Mouse (Mus musculus) splenic B cell, adult 2 months (primary cell): Measurements from ENCODE around the gene Loxl1.
"Not testable (repeated sequence)": the region's sequence is repeated elsewhere in the genome, so short reads cannot be mapped to it uniquely, and the experiment has no call there.

Experiments
- DNase-seq: peaks from one replicate; pipeline ENCODE4 v3.0.0-alpha.2; 2011; ENCODE audit warnings: low read depth, low spot score
- H3K27me3 ChIP-seq: 2 replicates; pipeline ENCODE4 v1.6.1; 2012; ENCODE audit warnings: mild to moderate bottlenecking, low read length, moderate library complexity, mixed read lengths; ENCODE audit not compliant: control insufficient read depth, poor library complexity, insufficient read depth, severe bottlenecking
- H3K36me3 ChIP-seq: 2 replicates; pipeline ENCODE4 v1.6.1; 2012; ENCODE audit warnings: mild to moderate bottlenecking, low read length, moderate library complexity, mixed read lengths; ENCODE audit not compliant: control insufficient read depth, poor library complexity, insufficient read depth, severe bottlenecking

The Loxl1 gene

GRCm38 (mm10) chr9:58255704-58256685, 57.0 kb downstream of the Loxl1 start:
- H3K27me3 ChIP-seq, result no peaks in the 10 kb centered on the region

GRCm38 (mm10) chr9:58255105-58255504, 57.9 kb downstream of the Loxl1 start:
- Histone ChIP-seq H3K27me3 (no peaks in the 10 kb centered on the region), H3K36me3 (no peaks in the 10 kb centered on the region; the same call in none of the 2 replicates)
- peak; percentile 51 for DNase-seq

More at GRCm38 (mm10) chr9:58255704-58256685, 57.0 kb downstream of the Loxl1 start:
- no peaks in the 10 kb centered on the region; the same call in none of the 2 replicates for H3K36me3 ChIP-seq
- DNase-seq, result peak; percentile 58

GRCm38 (mm10) chr9:58253805-58254122, 59.2 kb downstream of the Loxl1 start:
- not testable (repeated sequence) for DNase-seq, H3K36me3 ChIP-seq, H3K27me3 ChIP-seq

GRCm38 (mm10) chr9:58253033-58253804, 59.8 kb downstream of the Loxl1 start, which contains the start of gene Stoml1:
TSS of gene Stoml1 (plus strand) at chr9:58253164.
- DNase-seq, result peak; percentile 95
- H3K36me3 ChIP-seq, result no peaks in the 10 kb centered on the region; the same call in 1 of the 2 replicates

GRCm38 (mm10) chr9:58250730-58251129, 62.3 kb downstream of the Loxl1 start:
- H3K27me3 ChIP-seq, H3K36me3 ChIP-seq, DNase-seq: not testable (repeated sequence)

More at GRCm38 (mm10) chr9:58253033-58253804, 59.8 kb downstream of the Loxl1 start, which contains the start of gene Stoml1:
- no peaks in the 10 kb centered on the region for H3K27me3 ChIP-seq

- DNase-seq, result peak; percentile 53
- Histone ChIP-seq H3K27me3 (no peaks in the 10 kb centered on the region), H3K36me3 (peaks cover under 1% of the 10 kb centered on the region; the same call in 1 of the 2 replicates)
Measured at GRCm38 (mm10) chr9:58250322-58250721, 62.7 kb downstream of the Loxl1 start.

DNA sequence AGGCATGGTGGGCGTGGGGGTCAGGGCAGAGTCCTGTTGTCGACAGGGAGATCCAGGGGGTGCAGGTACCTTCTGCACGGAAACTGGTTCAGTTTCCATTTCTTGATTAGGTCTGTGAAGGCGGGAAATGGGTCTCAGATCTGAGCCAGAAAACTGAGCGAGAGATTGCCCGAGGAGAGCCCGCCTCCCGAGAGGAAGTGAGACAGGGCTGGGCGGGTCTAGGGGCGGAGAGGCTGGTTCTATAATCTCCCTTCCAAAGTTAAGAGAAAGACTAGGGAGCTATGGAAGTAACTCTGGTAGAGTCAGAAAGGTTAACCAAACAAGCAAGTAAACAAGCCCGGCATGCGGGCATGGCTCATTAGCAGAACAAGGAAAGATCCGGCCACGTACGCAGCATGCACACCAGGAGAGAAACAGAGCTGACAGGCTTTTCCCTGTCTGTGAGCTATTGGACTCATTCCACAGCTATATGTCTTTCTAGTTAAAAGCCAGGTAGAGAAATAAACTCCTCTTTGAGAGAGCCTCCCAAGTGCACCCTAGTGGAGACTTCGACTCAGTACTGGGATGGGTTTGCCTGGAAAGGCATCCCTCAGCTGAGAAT, 63.3 kb downstream of the Loxl1 start, which contains the start of gene Pml:
Gene Pml (minus strand): TSS at position 195 of the 601 bp plus-strand sequence.
- DNase-seq, result peak; percentile 71
- Histone ChIP-seq H3K36me3 (peaks cover 2% of the 10 kb centered on the region), H3K27me3 (no peaks in the 10 kb centered on the region)

- no peaks in the 10 kb centered on the region for H3K27me3 ChIP-seq
- DNase-seq, result no peak
- peaks cover 7% of the 10 kb centered on the region for H3K36me3 ChIP-seq
Measured at GRCm38 (mm10) chr9:58248746-58249413, 64.1 kb downstream of the Loxl1 start.

DNA sequence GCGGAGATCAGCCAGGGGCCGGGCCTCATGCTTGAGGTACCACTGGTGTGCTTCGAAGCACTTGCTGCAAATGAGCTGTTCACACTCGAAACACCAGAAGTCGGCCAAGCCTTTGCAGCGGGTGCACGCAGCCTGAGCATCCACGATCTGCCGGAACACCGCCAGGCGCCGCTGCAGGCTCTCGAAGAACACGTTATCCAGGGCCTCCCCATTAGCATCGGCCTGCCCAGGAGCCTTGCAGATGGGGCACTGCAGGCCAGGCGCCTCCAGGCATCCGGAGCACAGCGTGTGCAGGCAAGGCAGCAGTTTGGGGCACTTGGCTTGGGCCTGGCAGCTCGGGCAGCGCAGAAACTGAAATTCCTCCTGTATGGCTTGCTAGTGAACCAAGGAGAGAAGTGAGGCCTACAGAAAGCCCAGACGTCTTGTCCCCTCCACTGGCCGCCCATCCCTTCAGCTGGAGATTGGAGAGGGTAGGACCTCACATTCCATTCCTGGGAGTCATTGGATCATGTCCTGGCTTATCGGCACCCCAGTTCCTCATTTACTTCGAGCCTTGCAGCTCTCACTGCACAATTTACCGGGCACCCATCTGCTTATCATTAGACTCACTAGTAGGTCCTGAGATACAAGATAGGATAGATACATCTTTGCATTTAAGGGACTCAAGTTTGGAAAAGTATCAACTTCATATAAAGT, 65.8 kb downstream of the Loxl1 start:
- peak; percentile 92 for DNase-seq
- Histone ChIP-seq H3K27me3 (no peaks in the 10 kb centered on the region), H3K36me3 (peaks cover 13% of the 10 kb centered on the region)

DNA sequence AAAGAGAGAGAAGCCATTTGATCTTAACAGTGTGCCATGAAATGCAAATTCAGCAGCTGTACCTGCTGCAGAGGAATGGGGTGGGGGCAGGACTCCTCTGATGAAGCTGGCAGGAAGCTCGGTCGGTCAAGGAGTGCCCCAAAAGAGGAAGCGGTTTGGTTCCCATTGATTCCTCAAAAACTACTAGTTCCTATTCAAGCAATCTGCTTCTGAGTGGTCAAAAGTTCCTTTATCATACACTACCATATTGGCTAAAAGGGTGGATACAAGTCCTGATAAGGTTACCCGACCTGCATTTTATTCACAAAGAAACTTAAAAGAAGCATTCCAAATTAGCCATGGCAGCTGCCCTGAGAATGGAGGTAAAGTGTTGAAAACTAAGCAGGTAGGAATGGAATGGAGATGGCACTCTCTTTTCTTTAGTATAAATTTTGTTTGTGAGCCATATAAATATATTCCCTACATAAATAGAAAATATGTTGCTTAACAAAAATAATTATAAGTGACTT, 66.8 kb downstream of the Loxl1 start:
- peak; percentile 67 for DNase-seq

DNA sequence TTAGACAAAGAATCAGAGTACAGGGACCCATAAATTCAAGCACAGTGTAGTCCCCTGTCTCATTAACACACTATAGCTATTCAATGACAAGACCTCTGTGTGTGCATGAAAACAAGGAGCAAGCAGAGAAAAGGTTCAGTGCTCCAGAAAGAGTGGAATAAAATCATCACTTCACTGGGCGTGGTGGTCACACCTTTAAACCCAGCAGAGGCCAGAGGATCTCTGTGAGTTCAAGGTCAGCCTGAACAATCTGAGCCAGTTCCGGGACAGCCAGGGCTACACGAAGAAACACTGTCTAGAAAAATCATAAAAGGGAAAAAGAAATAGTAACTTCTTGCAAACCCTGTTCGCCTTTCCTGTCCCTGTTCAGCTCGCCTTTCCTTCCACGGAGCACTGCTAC, 69.3 kb downstream of the Loxl1 start:
- Histone ChIP-seq H3K27me3 (no peaks in the 10 kb centered on the region), H3K36me3 (peaks cover 22% of the 10 kb centered on the region)
- no peak for DNase-seq

More for the DNA sequence above, 66.8 kb downstream of the Loxl1 start:
- Histone ChIP-seq H3K27me3 (no peaks in the 10 kb centered on the region), H3K36me3 (peaks cover 19% of the 10 kb centered on the region)

GRCm38 (mm10) chr9:58242696-58243095, 70.3 kb downstream of the Loxl1 start:
- DNase-seq, result peak; percentile 33
- Histone ChIP-seq H3K27me3 (no peaks in the 10 kb centered on the region), H3K36me3 (peaks cover 22% of the 10 kb centered on the region)

- no peaks in the 10 kb centered on the region for H3K27me3 ChIP-seq
- no peak for DNase-seq
- H3K36me3 ChIP-seq, result peaks cover 22% of the 10 kb centered on the region
Measured at GRCm38 (mm10) chr9:58241780-58242485, 71.1 kb downstream of the Loxl1 start.
